Mouse (Mus musculus): ENCODE results near the gene Mlst8.

- TF ChIP-seq POLR2A (IDR thresholded peaks at IDR 0.05; ENCODE audit: borderline replicate concordance, extremely low read depth, insufficient read depth, insufficient read length, poor library complexity, severe bottlenecking) (no peak), CTCF (IDR thresholded peaks at IDR 0.05; ENCODE audit: borderline replicate concordance, extremely low read depth, insufficient read depth, insufficient read length) (no peak)
Observed at GRCm38 (mm10) chr17:24443409-24443808, 35.5 kb downstream of the Mlst8 start.

All from brain, embryonic 14.5 days (tissue).